Mouse (Mus musculus): ENCODE results near the gene Srd5a1.

- TF ChIP-seq CTCF (IDR thresholded peaks at IDR 0.05; ENCODE audit: low read depth, low read length) (no peak), EP300 (IDR thresholded peaks at IDR 0.05; ENCODE audit: insufficient read depth, low read depth, low read length) (no peak), POLR2A (IDR thresholded peaks at IDR 0.05; ENCODE audit: insufficient read depth, low read length) (no peak)
These were observed 55.2 kb downstream of the Srd5a1 start for GRCm38 (mm10) chr13:69555957-69556482.

All from ES-Bruce4 (cell line).